In the genomic region with DNA sequence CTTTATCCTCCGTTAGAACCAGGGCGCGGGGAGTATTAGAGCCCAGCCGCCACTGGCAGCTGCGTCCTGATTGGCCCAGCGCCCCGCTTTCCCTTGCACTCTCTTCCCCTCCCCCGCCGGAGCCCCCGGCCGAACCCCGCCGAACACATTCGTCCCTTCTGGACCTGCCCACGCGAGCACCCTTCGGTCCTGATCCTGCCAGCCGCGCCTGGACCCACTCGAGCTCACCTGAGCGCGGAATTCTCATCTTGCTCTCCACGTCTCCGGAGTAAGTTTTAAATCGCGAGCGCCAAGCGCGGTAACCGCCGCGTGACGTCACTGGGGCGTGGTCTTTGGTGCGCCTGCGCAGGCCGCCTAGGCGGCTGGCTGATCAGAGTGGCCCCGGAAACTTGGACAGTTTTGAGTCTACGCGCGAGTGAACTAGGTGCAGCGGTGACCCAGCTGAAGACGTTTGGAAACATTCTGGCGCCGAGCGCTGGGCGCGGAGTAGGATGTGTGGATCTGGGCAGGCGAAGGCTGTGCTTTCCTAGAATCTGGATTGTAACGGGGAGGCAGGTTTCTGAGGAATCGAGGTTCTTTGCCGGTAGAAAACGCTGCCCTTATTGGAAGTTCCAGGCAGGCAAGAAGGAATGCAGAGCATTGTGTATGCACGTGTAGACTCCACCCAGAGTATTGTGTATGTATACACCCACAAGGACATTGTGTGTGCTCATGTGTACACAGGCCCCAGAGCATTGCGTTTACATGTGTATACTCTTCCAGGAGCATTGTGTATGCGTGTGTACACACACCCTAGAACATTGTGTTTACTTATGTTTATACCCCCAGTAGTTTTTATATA, we compare ENCODE assay signal across 8 mouse cellular contexts. TPM values are rescaled to one million over a fixed set of nuclear protein-coding genes. Genes with fewer than 3 reads are reported as not detected.
DNase-seq lines count a peak whose midpoint lies in the region; ATAC-seq and TF ChIP-seq lines count a peak whose summit lies in the region.

A gene (minus strand): TSS at position 334 of the 841 bp plus-strand sequence.

- peak within 1 kb of the TSS; percentile 77 for H3K27ac ChIP-seq in forebrain, embryonic 15.5 days (replicated peaks)
- peak within 1 kb of the TSS; percentile 84 for H3K27ac ChIP-seq in layer of hippocampus, adult 2 months
- H3K27ac ChIP-seq in lung, embryonic 14.5 days (ENCODE audit: low read depth) = peak within 1 kb of the TSS; percentile 95
- no peak within 1 kb of the TSS; the same call in 1 of the 2 replicates for H3K27ac ChIP-seq in olfactory bulb, adult 2 months (ENCODE audit: insufficient read depth, low read depth, low read length)
- H3K27ac ChIP-seq in thymus, adult 2 months (ENCODE audit: control insufficient read depth, insufficient read depth, low read length) = peak within 1 kb of the TSS; percentile 84

- H3K4me3 ChIP-seq in forebrain, embryonic 15.5 days = peak within 1 kb of the TSS; percentile 92
- H3K4me3 ChIP-seq in layer of hippocampus, adult 2 months = peak within 1 kb of the TSS; percentile 57
- H3K4me3 ChIP-seq in lung, embryonic 14.5 days (ENCODE audit: low read depth, low read length) = peak within 1 kb of the TSS; percentile 70
- H3K4me3 ChIP-seq in olfactory bulb, adult 2 months (ENCODE audit: insufficient read depth, low read depth, low read length) = peak within 1 kb of the TSS; percentile 52
- peak within 1 kb of the TSS; percentile 69 for H3K4me3 ChIP-seq in thymus, adult 2 months (ENCODE audit: control insufficient read depth, insufficient read depth, low read length)

- peak; percentile 91 for DNase-seq in ES-CJ7 (ENCODE audit: low read depth, low spot score)
- peak; percentile 85 for DNase-seq in cerebellum, adult 11 months
- peak; percentile 98 for DNase-seq in heart, postnatal 36 days
- DNase-seq in layer of hippocampus, adult 2 months (ENCODE audit: low spot score in 2 of 2) = peak; percentile 81 to 94
- peak; percentile 98 for DNase-seq in lung, embryonic 14.5 days
- DNase-seq in thymus, adult 2 months = peak; percentile 95

- TF ChIP-seq POLR2A in olfactory bulb, adult 2 months (IDR thresholded peaks at IDR 0.05; ENCODE audit: insufficient read depth, low read depth, low read length) = peak; percentile 62; the same call in 1 of the 2 replicates
- TF ChIP-seq POLR2A in thymus, adult 2 months (IDR thresholded peaks at IDR 0.05; ENCODE audit: control insufficient read depth, extremely low read depth, insufficient read depth, low read length, poor library complexity) = peak; percentile 91

- no peaks in the 10 kb centered on the region for H3K36me3 ChIP-seq in forebrain, embryonic 15.5 days
- no peaks in the 10 kb centered on the region for H3K36me3 ChIP-seq in lung, embryonic 14.5 days (ENCODE audit: insufficient read depth)
- H3K36me3 ChIP-seq in thymus, adult 2 months (ENCODE audit: control insufficient read depth, insufficient read depth, low read length) = no peaks in the 10 kb centered on the region

- no peaks in the 10 kb centered on the region for H3K27me3 ChIP-seq in forebrain, embryonic 15.5 days
- no peaks in the 10 kb centered on the region for H3K27me3 ChIP-seq in lung, embryonic 14.5 days (ENCODE audit: insufficient read depth, low read length)
- no peaks in the 10 kb centered on the region for H3K27me3 ChIP-seq in thymus, adult 2 months (ENCODE audit: control insufficient read depth, insufficient read depth, low read length)

- H3K4me2 ChIP-seq in forebrain, embryonic 15.5 days (replicated peaks) = peak within 1 kb of the TSS; percentile 71
- H3K4me2 ChIP-seq in lung, embryonic 14.5 days = peak within 1 kb of the TSS; percentile 83

- under 1% methylated on average over 57 of the region's 57 CpGs for WGBS in forebrain, embryonic 15.5 days
- WGBS in lung, embryonic 14.5 days = under 1% methylated on average over 57 of the region's 57 CpGs
- under 1% methylated on average over 57 of the region's 57 CpGs for WGBS in olfactory bulb, adult 2 months
- WGBS in thymus, adult 2 months = 2% methylated on average over 57 of the region's 57 CpGs

- intact Hi-C loops in heart, postnatal 36 days (cut with DNase I) = loop anchor here (5.0 kb wide), 1 partner anchor 62 kb away; a partner anchor contains a TSS

- H3K9me3 ChIP-seq in forebrain, embryonic 15.5 days = no peaks in the 10 kb centered on the region
- H3K9me3 ChIP-seq in lung, embryonic 14.5 days (ENCODE audit: low read depth, low read length) = no peaks in the 10 kb centered on the region

- no peak for TF ChIP-seq CTCF in layer of hippocampus, adult 2 months (conservative IDR thresholded peaks at IDR 0.05)
- no peak for TF ChIP-seq CTCF in lung, embryonic 14.5 days (IDR thresholded peaks at IDR 0.05; ENCODE audit: low read depth)
- no peak for TF ChIP-seq CTCF in olfactory bulb, adult 2 months (IDR thresholded peaks at IDR 0.05; ENCODE audit: insufficient read depth, low read depth, low read length)
- TF ChIP-seq CTCF in thymus, adult 2 months (IDR thresholded peaks at IDR 0.05; ENCODE audit: borderline replicate concordance, control insufficient read depth, extremely low read depth, insufficient read depth, low read length, poor library complexity) = peak; percentile 49; the same call in 1 of the 2 replicates

- peak; percentile 94 for ATAC-seq in forebrain, embryonic 15.5 days (replicated peaks)
- peak; percentile 91 for ATAC-seq in lung, embryonic 14.5 days (ENCODE audit: insufficient read depth)

- H3K9ac ChIP-seq in forebrain, embryonic 15.5 days (replicated peaks) = peak within 1 kb of the TSS; percentile 60
- peak within 1 kb of the TSS; percentile 82 for H3K9ac ChIP-seq in lung, embryonic 14.5 days

- peaks cover 31% of the 10 kb centered on the region for H3K4me1 ChIP-seq in forebrain, embryonic 15.5 days
- peaks cover 11% of the 10 kb centered on the region for H3K4me1 ChIP-seq in lung, embryonic 14.5 days (ENCODE audit: insufficient read depth)
- H3K4me1 ChIP-seq in olfactory bulb, adult 2 months (ENCODE audit: control insufficient read depth, insufficient read depth, low read length) = peaks cover 4% of the 10 kb centered on the region
- peaks cover 18% of the 10 kb centered on the region for H3K4me1 ChIP-seq in thymus, adult 2 months (replicated peaks; ENCODE audit: control insufficient read depth, insufficient read depth, low read length)

RNA-seq across cellular contexts. Expression of the gene that starts here (rescaled TPM):
- 38.4 and 41.0 TPM in 2 replicates for polyA plus RNA-seq in forebrain, embryonic 15.5 days (2015; fragmentation: Nextera tagmentation; extraction: Ambion mirVana)
- 1 to 10 TPM; 1.9 to 2.0 TPM for total RNA-seq in heart, postnatal 36 days (2021)
- total RNA-seq in layer of hippocampus, adult 2 months (2021) = 1 to 10 TPM; 1.3 to 1.6 TPM
- polyA plus RNA-seq in lung, embryonic 14.5 days (2014; fragmentation: Nextera tagmentation; extraction: Ambion mirVana) = 119 and 123 TPM in 2 replicates
- not detected in 2 replicates for polyA plus RNA-seq in olfactory bulb, adult 2 months (2012; ENCODE audit: insufficient read depth, insufficient read length, low replicate concordance, missing spikeins)
- polyA plus RNA-seq in thymus, adult 2 months (2012; rRNA removed) = 19.1 and 24.1 TPM in 2 replicates

Comparison
In these comparisons a context has a peak if more than half of its experiments do, and no peak if none do; other contexts are left out.
1. RNA of the gene that starts here (polyA plus RNA-seq): 119 to 123 TPM in lung, embryonic 14.5 days, 38.4 to 41.0 TPM in forebrain, embryonic 15.5 days and 19.1 to 24.1 TPM in thymus, adult 2 months; not detected in olfactory bulb, adult 2 months; every median in the first group is over 10 times any median in the second.
2. Peak in every context shown above with its lines, with median percentiles within 50 percentile points of each other: DNase-seq and H3K4me3 ChIP-seq.